In genomic region chr11:50931021-50931420, GRCm38 (mm10) we compare ENCODE assay signal across 9 mouse cellular contexts. TPM values are rescaled to one million over a fixed set of nuclear protein-coding genes. Genes with fewer than 3 reads are reported as not detected.
DNase-seq lines count a peak whose midpoint lies in the region; ATAC-seq lines count a peak whose summit lies in the region.
"Had no signal": no experiment of that assay in that cellular context is flagged by ENCODE, and none has a peak within 500 bp of the region (broad histone marks: within the 10 kb centered on the region; RNA-seq: fewer than 3 reads in every experiment).

No protein-coding gene starts in this region.

- H3K27ac ChIP-seq in intestine, embryonic 16.5 days (ENCODE audit: low read length): peak overlapping the region; percentile 46; the same call in 1 of the 2 replicates

- H3K36me3 ChIP-seq in intestine, embryonic 16.5 days (ENCODE audit: control insufficient read depth, insufficient read depth, low read length): no peaks in the 10 kb centered on the region

- H3K4me2 ChIP-seq in intestine, embryonic 16.5 days (ENCODE audit: low read depth, low read length): peak overlapping the region; percentile 98

- WGBS in intestine, embryonic 16.5 days: 3% methylated on average over 16 of the region's 16 CpGs

- peak overlapping the region; percentile 79 for H3K4me3 ChIP-seq in intestine, embryonic 16.5 days (ENCODE audit: low read length)

- no peaks in the 10 kb centered on the region for H3K27me3 ChIP-seq in intestine, embryonic 16.5 days (replicated peaks; ENCODE audit: control insufficient read depth, insufficient read depth, low read length)

- H3K9ac ChIP-seq in intestine, embryonic 16.5 days (ENCODE audit: low read depth, low read length): peak overlapping the region; percentile 82

- no peaks in the 10 kb centered on the region for H3K9me3 ChIP-seq in intestine, embryonic 16.5 days (ENCODE audit: control insufficient read depth, low read length)

- peak; percentile 11 for DNase-seq in embryo, embryonic 10 days (ENCODE audit: low spot score)
- no peak for DNase-seq in embryo, embryonic 10.5 days (ENCODE audit: low spot score)
- peak; percentile 22 for DNase-seq in right cerebral cortex, postnatal 14 days
- DNase-seq in right cerebral cortex, postnatal 36 days (ENCODE audit: low spot score in 2 of 2): no peak
- no peak for DNase-seq in left cerebral cortex, adult 9 months (ENCODE audit: low spot score in 2 of 2)
- DNase-seq in spleen, postnatal 36 days (ENCODE audit: low spot score in 2 of 2): no peak

- H3K4me1 ChIP-seq in intestine, embryonic 16.5 days (ENCODE audit: control insufficient read depth, insufficient read depth, low read length): no peaks in the 10 kb centered on the region

- peak; percentile 76 for ATAC-seq in intestine, embryonic 16.5 days
- ATAC-seq in monocyte, adult 5-6 weeks (replicated peaks; ENCODE audit: insufficient number of reproducible peaks, low FRiP score, low TSS enrichment, poor library complexity, severe bottlenecking): 0 out of 2 replicates have a peak, but pooled peaks have one; percentile 9

RNA-seq across cellular contexts. Expression of gene Zfp354b, which starts 0.4 kb away (rescaled TPM):
- polyA plus RNA-seq in intestine, embryonic 16.5 days (2015; fragmentation: Nextera tagmentation; extraction: Ambion mirVana): 0.68 and 1.0 TPM in 2 replicates
- total RNA-seq in monocyte, adult 5-6 weeks (2017): not detected in 3 replicates

RNA-seq across cellular contexts. Expression of gene 4933414I15Rik, which starts 12.5 kb away (rescaled TPM):
- not detected in 2 replicates for polyA plus RNA-seq in intestine, embryonic 16.5 days (2015; fragmentation: Nextera tagmentation; extraction: Ambion mirVana)
- not detected in 3 replicates for total RNA-seq in monocyte, adult 5-6 weeks (2017)
- polyA plus RNA-seq: frontal cortex, adult 2 months had no signal

RNA-seq across cellular contexts. Expression of gene Zfp2, which starts 15.1 kb away (rescaled TPM):
- 8.1 and 9.1 TPM in 2 replicates for polyA plus RNA-seq in intestine, embryonic 16.5 days (2015; fragmentation: Nextera tagmentation; extraction: Ambion mirVana)
- 0.11 TPM in 1 of 3 replicates, not detected in the others for total RNA-seq in monocyte, adult 5-6 weeks (2017)

RNA-seq across cellular contexts. Expression of gene Prop1, which starts 22.5 kb away (rescaled TPM):
- not detected in 2 replicates for polyA plus RNA-seq in intestine, embryonic 16.5 days (2015; fragmentation: Nextera tagmentation; extraction: Ambion mirVana)
- not detected in 3 replicates for total RNA-seq in monocyte, adult 5-6 weeks (2017)
- polyA plus RNA-seq: frontal cortex, adult 2 months had no signal

RNA-seq across cellular contexts. Expression of gene Olfr1378, which starts 35.3 kb away (rescaled TPM):
- polyA plus RNA-seq in intestine, embryonic 16.5 days (2015; fragmentation: Nextera tagmentation; extraction: Ambion mirVana): not detected in 2 replicates
- 0.53 TPM in 1 of 3 replicates, not detected in the others for total RNA-seq in monocyte, adult 5-6 weeks (2017)
- polyA plus RNA-seq: frontal cortex, adult 2 months had no signal

Comparison
In these comparisons a context has a peak if more than half of its experiments do, and no peak if none do; other contexts are left out.
1. DNase-seq: peak in embryo, embryonic 10 days (single experiment) and right cerebral cortex, postnatal 14 days (single experiment); none in embryo, embryonic 10.5 days (single experiment), right cerebral cortex, postnatal 36 days (0 of 2), left cerebral cortex, adult 9 months (0 of 2) and spleen, postnatal 36 days (0 of 2).